Mouse (Mus musculus): Measurements from ENCODE around the gene Il27ra. TPM values are rescaled to one million over a fixed set of nuclear protein-coding genes. Genes with fewer than 3 reads are reported as not detected.
A peak's percentile ranks its signal among the peaks of the same experiment; 100 is the strongest.

Gene Il27ra
- total RNA-seq, 1 experiment = 0.89 TPM

GRCm38 (mm10) chr8:84087156-84087555 is 44.8 kb upstream of the Il27ra start:
- peaks cover 23% of the 10 kb centered on the region; the same call in 1 of the 2 replicates for H3K36me3 ChIP-seq (ENCODE audit: control insufficient read depth, insufficient read depth, low read length, poor library complexity, severe bottlenecking)
- no peak for DNase-seq (ENCODE audit: low read depth, low spot score)
- no peak overlapping the region for H3K27ac ChIP-seq (ENCODE audit: insufficient read depth, low read depth, low read length, poor library complexity, severe bottlenecking)
- H3K9me3 ChIP-seq (ENCODE audit: control insufficient read depth, insufficient read depth, low read depth, low read length) = no peaks in the 10 kb centered on the region
- H3K4me3 ChIP-seq (ENCODE audit: insufficient read depth in 1 of 2, low read depth in 1 of 2, low read length in 2 of 2, poor library complexity in 1 of 2, severe bottlenecking in 1 of 2) = no peak overlapping the region
- H3K9ac ChIP-seq (ENCODE audit: insufficient read depth, low read depth, low read length, poor library complexity, severe bottlenecking) = no peak overlapping the region
- TF ChIP-seq ZC3H11A (IDR thresholded peaks at IDR 0.05; ENCODE audit: borderline replicate concordance, low read depth, low read length) (no peak), CHD2 (IDR thresholded peaks at IDR 0.05; ENCODE audit: low read depth, low read length) (no peak), ZNF384 (IDR thresholded peaks at IDR 0.05; ENCODE audit: low read depth, low read length) (no peak), HCFC1 (IDR thresholded peaks at IDR 0.05; ENCODE audit: borderline replicate concordance, insufficient read depth, low read length) (no peak), MAFK (IDR thresholded peaks at IDR 0.05; ENCODE audit: insufficient read depth, low read depth, low read length) (no peak)
- in situ Hi-C loops (cut with MboI; ENCODE audit: low sequenced_read_pairs in 2 of 2, unreplicated experiment in 2 of 2) = no loop called here
- peaks cover 0 to 12% of the 10 kb centered on the region in 2 experiments; a peak in 2 of 4 replicates for H3K4me1 ChIP-seq (ENCODE audit: control insufficient read depth in 2 of 2, insufficient read depth in 2 of 2, low read length in 2 of 2, poor library complexity in 1 of 2)

GRCm38 (mm10) chr8:84084341-84085115 is 42.1 kb upstream of the Il27ra start:
- H3K9ac ChIP-seq (ENCODE audit: insufficient read depth, low read depth, low read length, poor library complexity, severe bottlenecking) = no peak overlapping the region
- no peaks in the 10 kb centered on the region for H3K9me3 ChIP-seq (ENCODE audit: control insufficient read depth, insufficient read depth, low read depth, low read length)
- in situ Hi-C loops (cut with MboI; ENCODE audit: low sequenced_read_pairs in 2 of 2, unreplicated experiment in 2 of 2) = no loop called here
- H3K27ac ChIP-seq (ENCODE audit: insufficient read depth, low read depth, low read length, poor library complexity, severe bottlenecking) = no peak overlapping the region; the same call in 1 of the 2 replicates
- peaks cover 0 to 12% of the 10 kb centered on the region in 2 experiments; a peak in 2 of 4 replicates for H3K4me1 ChIP-seq (ENCODE audit: control insufficient read depth in 2 of 2, insufficient read depth in 2 of 2, low read length in 2 of 2, poor library complexity in 1 of 2)
- DNase-seq (ENCODE audit: low read depth, low spot score) = no peak
- H3K36me3 ChIP-seq (ENCODE audit: control insufficient read depth, insufficient read depth, low read length, poor library complexity, severe bottlenecking) = peaks cover 20% of the 10 kb centered on the region; the same call in 1 of the 2 replicates
- H3K4me3 ChIP-seq (ENCODE audit: insufficient read depth in 1 of 2, low read depth in 1 of 2, low read length in 2 of 2, poor library complexity in 1 of 2, severe bottlenecking in 1 of 2) = peak overlapping the region; percentile 50 to 53
- TF ChIP-seq ZC3H11A (IDR thresholded peaks at IDR 0.05; ENCODE audit: borderline replicate concordance, low read depth, low read length) = no peak

GRCm38 (mm10) chr8:84083829-84084241 is 41.4 kb upstream of the Il27ra start:
- peak overlapping the region; percentile 50 to 53; a peak in 3 of 4 replicates for H3K4me3 ChIP-seq (ENCODE audit: insufficient read depth in 1 of 2, low read depth in 1 of 2, low read length in 2 of 2, poor library complexity in 1 of 2, severe bottlenecking in 1 of 2)
- no peak for TF ChIP-seq ZNF384 (IDR thresholded peaks at IDR 0.05; ENCODE audit: low read depth, low read length)
- no peak for TF ChIP-seq ZC3H11A (IDR thresholded peaks at IDR 0.05; ENCODE audit: borderline replicate concordance, low read depth, low read length)
- TF ChIP-seq CHD2 (IDR thresholded peaks at IDR 0.05; ENCODE audit: low read depth, low read length) = no peak
- no peak for TF ChIP-seq MAFK (IDR thresholded peaks at IDR 0.05; ENCODE audit: insufficient read depth, low read depth, low read length)
- no peak for TF ChIP-seq HCFC1 (IDR thresholded peaks at IDR 0.05; ENCODE audit: borderline replicate concordance, insufficient read depth, low read length)
- H3K9ac ChIP-seq (ENCODE audit: insufficient read depth, low read depth, low read length, poor library complexity, severe bottlenecking) = no peak overlapping the region
- no peak overlapping the region for H3K27ac ChIP-seq (ENCODE audit: insufficient read depth, low read depth, low read length, poor library complexity, severe bottlenecking)
- peaks cover 21% of the 10 kb centered on the region; the same call in 1 of the 2 replicates for H3K36me3 ChIP-seq (ENCODE audit: control insufficient read depth, insufficient read depth, low read length, poor library complexity, severe bottlenecking)
- DNase-seq (ENCODE audit: low read depth, low spot score) = peak; percentile 35
- in situ Hi-C loops (cut with MboI; ENCODE audit: low sequenced_read_pairs in 2 of 2, unreplicated experiment in 2 of 2) = no loop called here
- H3K9me3 ChIP-seq (ENCODE audit: control insufficient read depth, insufficient read depth, low read depth, low read length) = no peaks in the 10 kb centered on the region
- peaks cover 0 to 12% of the 10 kb centered on the region in 2 experiments; a peak in 2 of 4 replicates for H3K4me1 ChIP-seq (ENCODE audit: control insufficient read depth in 2 of 2, insufficient read depth in 2 of 2, low read length in 2 of 2, poor library complexity in 1 of 2)

GRCm38 (mm10) chr8:84079206-84079605 is 36.8 kb upstream of the Il27ra start:
- Histone ChIP-seq H3K9ac (ENCODE audit: insufficient read depth, low read depth, low read length, poor library complexity, severe bottlenecking) (no peak overlapping the region), H3K4me3 (ENCODE audit: insufficient read depth in 1 of 2, low read depth in 1 of 2, low read length in 2 of 2, poor library complexity in 1 of 2, severe bottlenecking in 1 of 2) (no peak overlapping the region), H3K36me3 (ENCODE audit: control insufficient read depth, insufficient read depth, low read length, poor library complexity, severe bottlenecking) (peaks cover 14% of the 10 kb centered on the region; the same call in 1 of the 2 replicates), H3K27ac (ENCODE audit: insufficient read depth, low read depth, low read length, poor library complexity, severe bottlenecking) (no peak overlapping the region), H3K9me3 (ENCODE audit: control insufficient read depth, insufficient read depth, low read depth, low read length) (no peaks in the 10 kb centered on the region), H3K4me1 (ENCODE audit: control insufficient read depth in 2 of 2, insufficient read depth in 2 of 2, low read length in 2 of 2, poor library complexity in 1 of 2) (peaks cover 0 to 11% of the 10 kb centered on the region in 2 experiments; a peak in 1 of 4 replicates)
- in situ Hi-C loops (cut with MboI; ENCODE audit: low sequenced_read_pairs in 2 of 2, unreplicated experiment in 2 of 2) = no loop called here
- no peak for TF ChIP-seq ZC3H11A (IDR thresholded peaks at IDR 0.05; ENCODE audit: borderline replicate concordance, low read depth, low read length)
- no peak for DNase-seq (ENCODE audit: low read depth, low spot score)

Data from ES-E14 (cell line).